Mouse (Mus musculus) adrenal gland, adult (tissue): Measurements from ENCODE around the gene Mrps21.

Source experiments
- DNase-seq, 2 experiments: peaks; one replicate each; pipeline ENCODE4 v3.0.0; 2022 to 2023; ENCODE audit warnings: low spot score in 1 of 2; ENCODE audit not compliant: inconsistent age in 2 of 2

Gene Mrps21

GRCm38 (mm10) chr3:95856115-95856514, 15.2 kb downstream of the Mrps21 start:
- no peak for DNase-seq

GRCm38 (mm10) chr3:95855502-95856089, 15.7 kb downstream of the Mrps21 start, which contains the start of gene Prpf3:
Prpf3 (minus strand) TSS chr3:95855885.
- DNase-seq, result peak; percentile 96 to 98

DNA sequence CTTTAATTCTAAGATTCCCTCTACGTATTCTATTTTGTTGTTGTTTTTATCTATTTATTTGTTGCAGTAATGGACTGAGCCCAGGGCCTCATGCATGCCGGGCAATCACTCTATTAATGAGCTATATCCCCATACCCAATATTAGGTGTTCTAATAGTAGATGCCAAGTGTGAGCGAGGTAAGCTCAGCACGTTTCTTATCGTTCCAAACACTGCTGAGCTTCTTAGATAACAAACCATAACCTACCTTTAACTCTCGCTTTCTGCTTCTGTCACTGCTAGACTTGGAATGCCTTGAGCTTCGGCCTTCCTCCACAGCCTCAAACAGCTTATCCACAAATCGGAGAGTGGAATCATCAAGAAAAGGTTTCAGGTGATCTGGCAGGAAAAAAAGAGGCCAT, 20.0 kb downstream of the Mrps21 start:
- no peak for DNase-seq

- no peak for DNase-seq
Measured at GRCm38 (mm10) chr3:95850611-95851010, 20.7 kb downstream of the Mrps21 start.

DNA sequence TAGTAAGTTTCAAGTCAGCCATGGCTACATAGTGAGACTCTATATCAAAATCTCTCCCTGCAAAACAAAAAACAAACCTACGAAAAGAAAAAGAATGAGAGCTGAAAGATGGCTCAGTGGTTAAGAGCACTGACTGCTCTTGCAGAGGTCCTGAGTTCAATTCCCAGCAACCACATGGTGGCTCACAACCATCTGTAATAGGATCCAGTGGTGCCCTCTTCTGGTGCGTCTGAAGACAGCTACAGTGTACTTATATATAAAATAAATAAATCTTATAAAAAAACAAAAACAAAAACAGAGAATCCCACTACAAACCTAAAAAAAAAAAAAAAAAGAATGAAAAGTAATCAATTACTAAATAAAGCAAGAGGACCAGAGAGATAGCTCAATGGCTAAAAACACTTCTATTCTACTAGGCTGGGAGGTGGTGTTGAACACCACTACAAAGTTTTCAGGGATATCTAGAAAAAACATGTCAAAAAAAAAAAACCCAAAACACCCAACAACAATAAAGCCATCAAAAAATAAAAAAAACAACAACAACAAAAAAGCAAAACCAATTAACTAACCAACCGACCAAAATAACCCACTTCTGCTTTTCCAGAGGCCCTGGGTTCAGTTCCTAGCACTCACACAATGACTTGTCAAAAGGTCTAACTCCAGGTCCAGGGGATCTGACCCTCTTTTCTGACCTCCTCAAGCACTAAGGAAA, 28.7 kb downstream of the Mrps21 start:
- no peak for DNase-seq

DNA sequence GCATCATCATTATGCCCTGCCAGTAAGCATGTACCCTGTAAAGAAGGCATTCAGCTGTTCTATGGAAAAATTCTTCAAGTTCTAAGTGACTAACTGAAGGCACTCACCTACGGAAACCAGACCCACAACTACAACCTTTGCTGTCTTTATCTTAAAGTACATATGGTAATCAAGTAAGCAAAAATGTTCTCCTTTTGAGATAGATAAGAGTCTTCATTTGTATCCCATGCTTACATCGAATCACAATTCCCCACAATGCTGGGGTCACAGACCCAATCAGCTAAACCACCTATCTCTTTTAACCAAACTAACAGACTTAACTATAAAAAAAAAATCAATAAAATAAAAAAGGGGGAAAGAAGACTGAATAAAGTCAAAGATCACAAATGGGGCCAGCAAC, 32.1 kb downstream of the Mrps21 start:
- no peak for DNase-seq

DNA sequence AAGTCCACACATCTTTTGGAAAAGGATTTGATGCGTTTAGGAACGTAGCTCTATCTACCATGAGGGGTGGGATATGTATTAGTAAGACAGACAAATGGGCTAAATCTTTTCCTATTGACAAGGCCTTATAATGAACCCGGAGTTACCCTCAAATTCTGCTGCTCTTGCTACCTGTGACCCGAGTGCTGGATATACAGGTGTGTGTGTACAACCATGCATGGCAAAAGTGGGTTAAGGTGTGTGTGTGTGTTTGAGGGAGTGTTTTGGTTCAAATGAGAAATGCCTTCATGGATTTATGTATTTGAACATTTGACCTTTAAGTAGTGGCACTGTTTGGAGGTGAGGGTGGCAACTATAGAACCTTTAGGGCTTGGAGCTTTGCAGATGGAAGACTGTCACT, 42.3 kb downstream of the Mrps21 start:
- DNase-seq, result no peak

GRCm38 (mm10) chr3:95826275-95826674, 45.0 kb downstream of the Mrps21 start:
- DNase-seq, result no peak

DNA sequence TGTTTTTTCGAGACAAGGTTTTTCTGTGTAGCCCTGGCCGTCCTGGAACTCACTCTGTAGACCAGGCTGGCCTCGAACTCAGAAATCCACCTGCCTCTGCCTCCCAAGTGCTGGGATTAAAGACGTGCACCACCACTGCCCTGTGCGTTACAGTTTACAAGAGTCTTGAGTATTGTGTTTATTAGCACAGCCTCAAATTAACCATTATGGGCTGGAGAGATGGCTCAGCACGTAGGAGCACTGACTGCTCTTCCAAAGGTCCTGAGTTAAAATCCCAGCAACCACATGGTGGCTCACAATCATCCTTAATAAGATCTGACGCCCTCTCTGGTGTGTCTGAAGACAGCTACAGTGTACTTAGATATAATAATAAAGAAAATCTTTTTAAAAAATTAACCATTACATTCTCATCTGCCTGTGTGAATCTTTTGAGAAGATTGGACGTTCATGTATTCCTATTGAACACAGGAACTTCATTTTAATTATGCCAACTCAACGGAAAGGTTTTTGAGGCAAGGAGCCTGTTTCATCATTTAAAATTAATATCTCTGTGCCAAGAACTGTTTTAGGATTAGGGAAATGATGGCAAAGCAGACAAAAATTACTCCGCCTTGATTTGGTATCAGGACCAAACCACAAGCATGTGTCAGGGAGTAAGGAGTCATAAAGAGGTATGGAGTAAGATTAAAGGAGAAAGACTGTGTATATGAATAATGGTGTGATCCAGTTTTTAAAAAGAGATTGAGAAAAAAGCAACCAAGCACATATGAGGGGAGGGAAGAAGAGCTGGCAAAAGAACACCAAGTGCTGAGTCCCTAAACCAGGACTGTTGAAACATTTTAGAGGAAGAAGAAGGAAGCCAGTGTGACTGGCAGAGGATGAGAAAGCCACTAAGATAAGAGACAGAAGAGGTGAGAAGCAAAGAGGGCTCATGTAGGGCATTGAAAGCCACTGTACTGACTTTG, 51.0 kb downstream of the Mrps21 start:
- DNase-seq, result no peak

DNA sequence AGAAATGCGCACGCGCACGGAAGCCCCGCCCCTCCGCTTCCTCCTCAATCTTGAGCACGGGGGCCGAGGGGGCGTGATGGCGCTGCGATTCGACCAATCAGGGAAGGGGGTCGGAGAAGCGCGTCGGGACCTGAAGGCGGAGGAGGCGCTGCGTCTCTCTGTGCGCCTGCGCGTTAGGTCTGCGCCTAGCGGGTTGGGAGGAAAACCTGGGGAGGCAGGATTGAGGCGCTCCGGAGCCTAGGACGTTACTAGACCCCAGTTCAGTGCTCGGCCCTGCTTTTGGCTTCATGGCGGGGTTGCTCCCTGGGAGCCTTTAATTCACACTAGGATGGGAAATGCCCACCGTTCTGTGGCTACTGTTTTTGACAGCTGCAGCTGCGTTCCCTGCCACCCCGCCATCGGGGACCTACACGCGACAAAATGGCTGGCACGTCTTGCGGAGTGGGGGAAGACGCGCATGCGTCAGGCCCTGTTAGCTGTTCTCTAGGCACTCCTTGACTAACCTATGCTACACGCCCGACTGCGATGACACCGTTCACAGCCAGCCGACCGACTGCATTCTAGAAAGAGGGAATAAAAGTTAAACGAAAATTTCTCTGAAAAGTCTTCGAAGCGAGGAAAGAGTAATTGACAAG, 51.9 kb downstream of the Mrps21 start:
- DNase-seq, result peak; percentile 100

DNA sequence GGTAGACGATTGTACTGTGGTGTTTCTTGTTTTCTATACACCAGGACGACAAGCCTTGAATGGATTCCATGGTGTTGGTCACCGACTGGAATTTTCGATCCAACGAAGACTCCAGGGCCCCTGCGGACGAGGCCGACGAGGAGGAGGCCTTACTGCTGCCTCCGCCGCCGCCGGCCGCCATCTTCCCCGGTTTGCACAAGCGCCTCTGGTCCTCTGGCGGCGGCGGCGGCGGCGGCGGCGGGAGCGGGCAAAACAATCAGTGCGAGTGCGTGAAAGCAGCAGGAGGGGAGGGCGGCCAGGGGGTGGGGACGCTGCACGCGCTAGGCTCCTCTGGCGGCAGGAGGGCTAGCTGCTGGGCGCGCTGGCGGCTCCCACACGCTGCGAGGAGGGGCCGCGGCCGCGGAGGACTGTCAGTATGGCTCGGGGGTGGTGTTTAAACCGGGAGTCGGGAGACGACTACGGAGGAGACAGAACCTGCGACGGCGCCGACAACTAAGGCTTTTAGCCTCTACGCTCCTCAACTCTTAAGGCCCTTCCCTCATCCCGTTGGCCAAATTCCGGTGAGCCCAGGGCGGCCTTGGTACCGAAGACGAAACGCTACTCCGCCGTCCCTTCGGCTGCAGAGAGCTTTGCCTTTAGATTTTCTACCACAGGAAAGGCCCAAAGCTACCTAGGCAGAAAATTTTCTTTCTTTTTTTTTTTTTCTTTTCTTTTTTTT, 52.6 kb downstream of the Mrps21 start, which contains the start of gene Rprd2:
Gene Rprd2 (minus strand): TSS at position 293 of the 718 bp plus-strand sequence.
- peak; percentile 85 to 94 for DNase-seq

GRCm38 (mm10) chr3:95818026-95818511, 53.2 kb downstream of the Mrps21 start:
- DNase-seq, result peak; percentile 63 to 88

DNA sequence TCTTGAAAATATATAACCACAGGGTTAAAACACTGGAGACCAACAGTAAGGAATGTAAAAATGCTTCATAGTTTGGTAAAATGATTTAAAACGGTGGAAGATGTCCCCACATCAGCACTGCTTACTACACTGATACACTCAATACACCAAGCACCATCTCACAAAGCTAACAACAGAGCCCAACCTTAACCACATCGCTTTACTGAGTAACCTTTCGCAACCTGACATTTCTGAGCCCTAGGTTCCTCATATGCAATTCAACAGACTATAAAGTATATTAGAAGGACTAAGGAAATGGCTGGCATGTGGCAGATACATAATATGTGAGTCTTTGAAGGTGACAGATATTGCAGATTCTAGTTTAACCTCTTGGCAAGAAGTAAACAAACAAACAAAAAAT, 54.6 kb downstream of the Mrps21 start:
- DNase-seq, result no peak
